Mouse (Mus musculus) yolk sac, embryonic 10.5 days (tissue): Measurements from ENCODE around the gene Slc22a15.

Experiments
- DNase-seq: peaks from one replicate; pipeline ENCODE4 v3.0.0-alpha.2; 2017; ENCODE audit warnings: low spot score

The Slc22a15 gene

DNA sequence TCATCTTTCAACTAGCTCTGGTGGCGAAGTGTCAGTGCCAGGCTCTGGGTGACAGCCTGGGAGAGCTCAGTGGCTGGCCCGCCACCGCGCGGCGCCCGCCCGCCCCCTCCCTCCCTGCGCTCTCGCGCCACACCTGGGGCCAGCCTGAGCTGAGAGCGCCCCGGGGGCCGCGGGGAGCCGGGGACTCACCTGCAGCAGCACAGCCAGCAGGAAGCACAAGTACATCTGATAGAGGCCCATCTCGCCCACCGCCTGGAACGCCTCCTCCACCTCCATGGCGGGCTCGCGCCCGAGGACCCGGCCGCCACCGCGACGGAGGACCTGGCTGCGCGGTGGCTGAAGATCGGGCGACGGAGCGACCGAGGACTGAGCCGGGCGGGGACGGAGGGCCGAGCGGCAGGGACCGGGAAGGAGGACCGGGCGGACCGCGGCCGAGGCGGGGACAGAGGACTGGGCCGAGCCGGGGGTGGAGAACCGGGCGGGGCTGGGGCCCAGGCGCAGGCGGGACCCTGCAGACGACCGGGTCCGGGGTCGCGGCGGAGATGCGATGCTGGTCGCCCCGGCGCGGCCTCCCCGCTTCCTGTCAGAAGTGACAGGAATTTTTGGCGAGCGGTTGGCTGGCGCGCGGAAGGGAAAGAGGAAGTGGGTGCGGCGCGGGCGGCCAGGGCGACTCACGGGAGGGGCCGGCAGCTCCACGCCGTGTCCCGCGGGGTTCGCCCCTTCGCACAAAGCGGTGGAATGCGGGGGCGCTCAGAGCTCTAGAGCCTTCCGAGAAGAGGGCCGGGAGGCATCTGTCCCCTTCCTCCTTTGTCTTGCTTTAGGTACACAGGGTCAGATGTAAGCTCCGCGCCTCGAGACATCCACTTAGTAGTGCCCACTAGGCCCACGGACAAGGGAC, at the start of gene Slc22a15:
Gene Slc22a15 (minus strand): TSS at position 611 of the 898 bp plus-strand sequence.
- DNase-seq, result peak; percentile 75

GRCm38 (mm10) chr3:101966825-101967558, 42.7 kb upstream of the Slc22a15 start:
- no peak for DNase-seq

GRCm38 (mm10) chr3:101964352-101964751, 40.1 kb upstream of the Slc22a15 start:
- no peak for DNase-seq

- peak; percentile 7 for DNase-seq
Measured at GRCm38 (mm10) chr3:101963501-101963900, 39.2 kb upstream of the Slc22a15 start.

DNA sequence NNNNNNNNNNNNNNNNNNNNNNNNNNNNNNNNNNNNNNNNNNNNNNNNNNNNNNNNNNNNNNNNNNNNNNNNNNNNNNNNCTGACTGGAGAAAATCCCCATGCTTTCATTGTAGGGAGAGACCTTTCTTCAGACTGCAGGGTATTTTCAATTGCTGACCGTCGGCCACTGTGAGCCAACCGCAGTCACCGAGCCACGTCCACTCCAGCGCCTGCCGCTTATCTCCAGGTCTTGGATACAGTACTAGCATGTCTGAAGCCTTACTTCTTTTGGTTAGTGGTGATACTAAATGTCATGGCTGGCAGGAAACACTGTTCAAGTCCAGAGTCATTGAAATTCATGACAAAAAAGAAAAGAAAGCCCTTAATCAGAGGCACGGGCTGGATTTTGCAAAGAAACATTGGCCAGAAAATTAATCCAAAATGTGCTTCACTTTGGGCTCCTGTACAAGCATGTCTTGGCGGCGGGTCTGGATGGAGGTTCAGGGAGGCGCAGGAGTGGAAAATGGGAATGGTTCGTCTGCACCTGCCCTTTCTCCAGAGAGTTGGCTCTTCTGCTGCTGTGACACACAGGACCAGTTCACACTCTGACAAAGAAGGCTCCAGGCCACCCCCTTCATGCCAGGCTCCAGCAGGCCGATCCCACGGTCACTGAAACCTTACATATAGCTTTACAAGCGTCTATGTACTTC, 37.0 kb upstream of the Slc22a15 start:
- no peak for DNase-seq

GRCm38 (mm10) chr3:101958047-101958446, 33.8 kb upstream of the Slc22a15 start:
- DNase-seq, result peak; percentile 13

DNA sequence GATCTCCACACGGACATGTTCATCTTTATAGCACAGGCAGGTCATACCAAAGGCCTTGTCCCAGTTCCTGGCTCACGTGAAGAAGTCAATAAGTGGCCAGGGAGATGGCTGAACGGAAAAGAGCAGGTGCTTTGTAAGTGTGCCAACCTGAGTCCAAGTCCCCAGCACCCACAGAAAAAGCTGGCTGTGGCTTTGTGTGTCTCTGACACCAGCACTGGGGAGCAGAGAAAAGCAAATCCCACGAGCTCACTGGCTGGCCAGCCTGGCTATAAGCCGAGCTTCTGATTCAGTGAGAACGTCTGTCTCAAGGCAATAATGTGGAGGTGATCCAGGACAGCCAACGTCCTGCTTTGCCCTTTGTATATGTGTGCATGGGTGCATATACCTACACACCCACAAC, 29.3 kb upstream of the Slc22a15 start:
- no peak for DNase-seq

DNA sequence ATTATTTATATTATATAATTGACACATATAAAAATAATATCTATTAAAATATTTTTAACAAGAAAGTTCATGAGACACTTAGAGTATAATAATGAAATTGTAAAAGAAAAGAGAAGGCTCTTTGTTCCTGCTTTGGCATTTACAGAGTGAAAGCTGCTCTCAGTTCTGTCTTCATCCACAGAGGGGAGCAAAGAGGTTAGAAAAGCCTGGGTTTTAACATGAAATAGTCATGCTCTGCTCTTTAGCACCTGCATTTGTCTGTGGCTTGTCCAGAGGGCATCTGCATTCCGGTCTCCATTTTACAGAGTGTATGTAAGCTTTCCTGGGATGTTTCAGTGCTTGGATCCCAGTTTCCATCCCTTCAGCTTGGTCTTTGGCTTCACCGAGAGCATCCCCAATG, 28.3 kb upstream of the Slc22a15 start:
- no peak for DNase-seq

GRCm38 (mm10) chr3:101948572-101948971, 24.3 kb upstream of the Slc22a15 start:
- no peak for DNase-seq

DNA sequence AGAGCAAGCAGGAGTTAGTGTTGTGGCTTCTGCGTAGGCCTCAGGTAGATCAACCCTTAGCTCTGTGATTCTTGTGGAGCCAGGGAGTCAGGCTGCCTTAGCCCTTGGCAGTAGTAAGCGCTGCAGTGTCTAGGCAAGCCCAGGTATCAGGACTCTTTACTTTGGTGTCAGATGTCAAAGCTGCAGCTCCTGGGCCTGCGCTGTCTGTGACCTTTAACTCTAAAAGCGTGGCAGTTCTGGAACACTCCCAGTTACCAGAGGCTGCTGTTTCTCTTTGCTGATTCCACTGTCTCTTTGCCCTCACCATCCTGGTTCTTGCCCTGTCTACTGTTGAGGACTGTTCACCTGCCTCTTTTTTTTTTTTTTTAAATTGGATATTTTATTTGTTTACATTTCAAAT, 23.0 kb upstream of the Slc22a15 start:
- DNase-seq, result no peak

GRCm38 (mm10) chr3:101945257-101945656, 21.0 kb upstream of the Slc22a15 start:
- no peak for DNase-seq

GRCm38 (mm10) chr3:101940418-101940817, 16.2 kb upstream of the Slc22a15 start:
- DNase-seq, result no peak

DNA sequence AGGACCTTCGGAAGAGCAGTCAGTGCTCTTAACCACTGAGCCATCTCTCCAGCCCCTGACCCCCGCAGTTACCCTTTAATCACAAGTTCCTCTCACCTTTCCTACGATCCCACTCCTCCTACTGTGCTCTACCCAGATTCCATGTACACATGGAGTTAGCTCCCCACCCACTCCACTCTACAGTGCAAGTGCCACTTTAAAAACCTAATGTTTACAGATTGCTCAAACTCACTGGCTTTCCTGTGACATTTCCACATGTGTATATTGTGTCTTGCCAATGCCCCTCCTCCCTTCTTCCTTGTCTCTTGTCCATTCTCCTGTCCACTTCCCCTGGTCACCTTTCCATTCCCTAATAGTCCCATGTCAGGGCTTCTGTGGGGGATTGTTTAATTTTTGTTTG, 15.6 kb upstream of the Slc22a15 start:
- DNase-seq, result no peak

- no peak for DNase-seq
Measured at GRCm38 (mm10) chr3:101939152-101939551, 14.9 kb upstream of the Slc22a15 start.

- DNase-seq, result no peak
Measured at GRCm38 (mm10) chr3:101936369-101936768, 12.1 kb upstream of the Slc22a15 start.

DNA sequence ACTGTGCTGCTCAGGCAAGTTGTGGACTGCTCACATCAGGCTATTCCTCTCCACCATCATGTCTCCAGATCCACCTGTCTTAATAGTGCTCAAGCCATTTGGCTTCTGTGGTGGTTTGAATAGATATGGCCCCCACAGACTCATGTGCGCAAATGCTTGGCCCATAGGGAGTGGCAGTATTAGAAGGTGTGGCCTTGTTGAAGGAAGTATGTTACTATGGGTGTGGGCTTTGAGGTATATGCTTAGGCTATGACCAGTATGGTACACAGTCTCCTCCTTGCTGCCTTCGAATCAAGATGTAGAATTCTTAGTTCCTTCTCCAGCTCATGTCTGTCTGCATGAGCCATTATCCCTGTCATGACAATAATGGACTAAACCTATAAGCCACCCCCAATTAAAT, 9.6 kb upstream of the Slc22a15 start:
- no peak for DNase-seq

- DNase-seq, result no peak
Measured at GRCm38 (mm10) chr3:101929105-101929876, 5.0 kb upstream of the Slc22a15 start.

DNA sequence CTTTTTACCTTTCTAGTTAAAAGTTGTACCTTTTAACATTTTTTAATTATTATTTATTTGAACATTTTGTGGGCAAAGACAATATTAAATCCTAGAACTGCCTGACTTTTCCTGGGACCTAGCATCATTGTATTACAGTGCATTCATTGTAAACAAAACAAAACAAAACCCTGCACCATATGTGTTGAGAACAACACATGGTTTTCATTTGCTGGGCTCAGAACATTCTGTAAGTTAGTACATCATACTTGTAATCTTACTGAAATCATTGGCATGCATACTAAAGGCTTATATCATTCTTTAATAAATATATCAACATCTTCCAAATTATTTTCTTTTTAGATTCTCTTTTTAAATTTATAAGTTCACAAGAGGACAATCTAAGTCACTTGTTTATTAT, 2.4 kb upstream of the Slc22a15 start:
- no peak for DNase-seq

- DNase-seq, result no peak
Measured at GRCm38 (mm10) chr3:101925663-101926062, 1.4 kb upstream of the Slc22a15 start.

GRCm38 (mm10) chr3:101922366-101922765, 1.9 kb downstream of the Slc22a15 start:
- DNase-seq, result no peak

DNA sequence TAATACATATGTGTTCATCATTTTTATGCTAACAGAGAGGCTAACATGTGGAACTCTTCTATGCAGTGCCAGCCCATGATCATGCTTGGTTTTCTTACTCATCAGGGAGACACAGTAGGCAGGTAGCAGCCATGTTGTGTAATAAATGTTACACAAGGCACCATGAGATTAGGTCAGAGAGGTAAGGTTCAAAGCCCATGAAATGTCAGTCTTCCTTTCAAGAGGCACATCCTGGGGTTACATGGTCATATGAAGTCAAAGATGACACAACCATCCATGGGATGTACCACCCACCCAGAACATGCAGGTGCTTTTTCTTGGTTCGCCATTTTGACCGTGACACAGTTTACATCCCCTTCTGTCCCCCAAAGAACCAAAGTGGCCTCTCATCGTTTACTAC, 5.7 kb downstream of the Slc22a15 start:
- no peak for DNase-seq

GRCm38 (mm10) chr3:101917665-101918064, 6.6 kb downstream of the Slc22a15 start:
- no peak for DNase-seq
